Mouse (Mus musculus): ENCODE data around the gene Epha4.

The Epha4 gene

DNA sequence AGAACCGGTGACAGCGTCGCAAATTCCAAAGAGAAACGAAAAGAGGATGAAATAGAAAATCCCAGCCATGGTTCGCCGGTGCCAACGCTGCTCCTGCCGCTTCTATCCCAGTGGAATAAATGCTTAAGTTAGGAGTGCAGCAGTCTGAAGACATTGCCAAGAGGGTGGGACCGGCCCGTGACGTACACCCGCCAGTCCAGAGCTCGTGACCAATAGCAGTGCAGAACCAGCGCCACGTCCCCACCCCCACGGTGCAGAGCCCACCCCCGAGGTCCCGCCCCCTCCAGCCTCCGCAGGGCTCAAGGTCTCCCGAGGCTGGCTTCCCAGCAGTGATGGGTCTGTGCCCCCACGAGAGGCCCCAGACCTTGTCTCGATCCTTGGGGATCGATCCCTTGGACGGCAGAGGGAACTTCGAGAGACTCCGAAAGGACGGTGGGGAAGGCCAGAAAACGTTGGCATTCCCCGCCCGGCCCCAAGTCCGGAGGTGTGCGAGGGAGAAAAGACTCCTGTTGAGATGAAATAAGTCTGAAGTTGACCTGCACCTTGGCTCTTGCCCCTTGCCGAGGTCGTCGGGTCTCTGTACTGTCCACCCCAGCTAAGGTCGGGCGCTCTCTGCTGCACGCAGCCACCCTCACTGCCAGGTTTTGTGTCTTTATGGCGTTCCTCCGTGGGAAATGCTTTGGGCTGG lies at the start of gene Epha4:
Gene Epha4, minus strand, starts transcription at position 126 of the 688 bp plus-strand sequence.
- DNase-seq: peak; percentile 94

DNA sequence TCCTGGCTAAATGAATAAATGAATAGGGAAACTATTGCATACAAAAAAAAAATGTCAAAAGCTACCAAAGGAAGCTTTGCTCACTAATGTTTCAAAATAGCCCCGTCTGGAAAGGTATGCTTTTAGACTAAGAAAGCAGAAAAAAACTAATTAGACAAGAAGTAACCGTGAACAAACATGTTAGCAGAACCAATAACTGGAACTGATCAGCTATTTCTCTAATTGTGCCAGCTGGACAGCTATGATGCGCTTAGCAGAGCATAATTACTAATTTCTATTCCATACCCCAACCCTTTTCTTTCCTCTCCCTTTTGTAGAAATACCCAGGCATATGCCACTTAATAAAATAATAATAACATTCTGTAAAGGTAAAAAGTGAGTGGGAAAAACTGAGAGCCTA lies 41.3 kb upstream of the Epha4 start:
- DNase-seq: no peak

DNA sequence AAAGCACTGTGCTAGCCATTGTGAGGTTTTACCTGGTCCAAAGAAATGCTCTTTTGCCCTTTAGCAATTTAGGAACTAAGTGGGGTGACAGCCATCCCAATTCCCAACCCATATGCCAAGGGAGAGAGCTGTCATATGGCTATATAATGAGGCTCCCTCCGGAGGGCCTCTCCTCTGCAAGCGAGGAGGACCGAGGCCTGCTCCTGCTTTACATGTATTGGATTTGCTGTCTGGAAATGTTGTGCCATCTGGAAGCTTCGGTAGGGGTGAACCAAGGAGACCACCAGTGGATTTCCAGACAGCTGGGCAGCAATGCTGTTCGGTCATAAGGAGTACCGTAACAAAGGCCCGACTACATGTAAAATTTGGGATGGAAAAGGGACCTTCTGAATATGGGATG lies 37.0 kb upstream of the Epha4 start:
- DNase-seq: no peak

DNA sequence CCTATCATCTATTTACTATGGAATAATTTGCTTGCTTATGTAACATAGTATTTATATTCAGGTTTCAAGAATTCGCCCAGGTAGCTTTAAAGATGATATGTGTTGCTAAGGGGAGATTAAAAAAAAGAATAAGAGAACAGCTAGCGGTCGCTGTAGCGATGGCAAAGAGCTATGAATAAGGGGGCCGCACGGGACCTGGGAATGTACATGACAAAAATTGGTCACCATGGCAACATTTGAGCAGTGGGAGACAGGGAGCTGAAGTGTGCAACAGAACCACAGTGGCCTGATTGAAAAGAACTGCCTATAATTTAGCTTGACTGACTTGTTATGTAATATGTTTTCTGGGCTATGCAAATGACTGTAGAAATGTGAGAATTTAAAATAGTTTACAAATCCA lies 30.8 kb upstream of the Epha4 start:
- peak; percentile 85 for DNase-seq

DNA sequence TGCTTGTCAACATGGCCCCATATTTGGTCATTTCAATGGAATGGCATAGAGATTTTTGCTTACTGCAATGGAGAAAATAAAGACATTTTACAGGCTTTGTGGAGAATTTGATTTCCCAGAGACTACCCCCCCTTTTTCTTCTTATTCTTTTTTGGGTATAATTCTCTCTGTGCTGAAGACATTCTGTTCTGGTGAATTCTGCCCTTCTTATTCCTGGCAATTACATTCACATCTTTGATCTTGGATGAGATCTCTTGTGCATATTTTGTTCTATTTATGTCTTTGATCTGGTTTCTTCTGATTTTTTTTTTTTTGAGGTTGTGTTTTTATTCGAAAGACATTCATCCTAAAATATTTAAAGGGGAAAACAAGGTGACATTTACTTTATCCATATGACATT lies 30.1 kb upstream of the Epha4 start:
- no peak for DNase-seq

DNA sequence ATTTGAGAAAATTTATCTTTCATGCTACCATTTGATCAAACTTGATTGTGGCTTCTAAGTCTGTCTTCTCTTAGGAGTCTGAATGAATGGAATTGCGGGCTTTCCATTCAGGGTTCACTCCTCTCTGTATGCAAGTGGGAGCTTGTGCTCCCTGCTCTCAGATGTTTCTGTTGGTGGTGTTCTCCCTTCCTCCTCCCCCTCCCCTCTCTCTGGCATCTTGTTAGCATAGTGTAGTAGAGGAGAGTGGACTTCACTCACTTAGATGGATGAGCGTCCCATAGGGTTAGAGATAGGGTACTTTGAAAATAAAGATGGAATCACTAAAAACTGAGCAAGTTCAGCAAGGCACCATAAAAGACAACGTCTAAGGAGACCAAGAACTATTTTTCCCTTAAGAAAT lies 29.4 kb upstream of the Epha4 start:
- no peak for DNase-seq

DNA sequence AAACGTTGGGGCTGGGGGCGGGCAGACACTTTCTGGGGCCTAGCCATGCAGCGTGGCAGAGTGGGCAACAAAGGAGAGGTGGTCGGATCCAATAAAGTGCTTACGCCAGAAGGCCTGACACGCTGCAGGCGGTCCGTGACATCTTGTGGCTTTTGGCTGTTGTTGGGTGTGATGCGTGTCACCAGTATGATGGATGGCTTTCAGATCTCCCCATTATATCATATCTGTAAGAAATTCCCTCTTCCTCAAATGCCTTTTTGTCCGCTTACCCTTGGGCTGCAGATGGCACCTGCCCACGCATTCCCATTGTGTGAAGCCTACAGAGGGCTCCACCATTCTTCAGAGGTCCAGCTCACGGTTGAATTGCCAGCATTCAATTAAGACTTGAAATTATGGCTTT lies 25.1 kb upstream of the Epha4 start:
- no peak for DNase-seq

DNA sequence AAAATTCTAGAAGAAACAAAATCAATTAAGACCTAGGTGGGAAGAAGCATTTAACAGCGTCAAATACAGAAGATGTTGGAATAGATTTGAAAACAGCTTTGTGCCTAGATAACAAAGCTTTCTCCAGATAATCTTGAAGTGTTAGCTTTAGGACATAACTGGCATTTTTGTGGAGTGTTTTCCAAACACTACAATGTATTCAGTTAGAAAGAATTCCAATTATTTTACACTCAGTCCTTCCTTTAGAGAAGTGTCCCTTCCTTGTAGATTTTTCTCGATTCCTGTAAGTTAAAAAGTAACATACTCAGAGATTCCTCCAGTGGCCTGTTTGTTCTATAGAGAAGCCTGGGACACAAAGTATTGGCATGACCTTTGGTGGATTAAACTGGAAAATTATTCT lies 23.7 kb upstream of the Epha4 start:
- no peak for DNase-seq

DNA sequence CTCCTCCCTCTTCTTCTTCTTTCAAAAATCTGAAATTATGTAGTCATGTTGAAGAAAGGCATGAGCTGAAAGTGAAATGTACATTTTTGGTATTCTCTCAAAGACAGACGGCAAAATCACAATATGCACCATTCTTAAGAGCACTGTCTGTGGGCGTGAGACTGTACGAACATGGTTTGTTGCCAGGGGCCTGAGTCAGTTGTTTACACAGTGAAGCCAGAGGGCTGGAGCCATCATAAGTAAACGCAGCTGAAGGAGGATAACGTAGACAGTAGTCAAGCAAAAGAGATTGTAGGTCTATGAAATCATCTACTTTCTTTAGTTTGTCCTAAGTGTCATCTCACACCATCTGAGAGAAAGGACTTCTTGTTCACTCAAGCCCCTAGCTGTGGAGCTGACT lies 21.0 kb upstream of the Epha4 start:
- DNase-seq: no peak

DNA sequence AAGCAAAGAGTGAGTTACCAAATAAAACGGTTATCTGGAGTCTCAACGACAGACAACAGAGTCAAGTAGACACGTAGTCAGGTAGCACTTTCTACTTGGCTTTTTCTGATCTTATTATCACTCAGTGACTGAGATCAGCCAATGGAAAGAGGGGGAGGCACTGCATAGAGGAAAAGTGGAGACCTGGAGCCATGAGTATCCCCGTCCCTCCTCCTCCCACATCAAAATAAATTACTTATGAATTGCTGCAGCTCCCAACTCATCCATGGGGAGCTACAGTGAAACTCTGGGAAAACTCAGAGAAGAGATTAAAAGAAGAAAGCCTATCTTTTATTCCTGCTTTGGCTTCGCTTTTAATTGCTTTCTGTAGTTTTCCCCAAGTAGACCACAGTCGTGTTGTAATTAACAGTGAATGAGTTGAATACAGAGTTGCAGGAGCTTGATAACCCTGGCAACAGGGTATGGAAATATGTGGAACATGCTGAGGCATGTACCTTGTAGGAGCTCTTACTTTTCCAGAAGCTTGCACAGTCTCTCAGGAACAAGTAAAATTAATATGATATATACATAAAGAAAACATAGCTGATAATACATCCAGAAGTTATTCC lies 17.8 kb upstream of the Epha4 start:
- no peak for DNase-seq

DNA sequence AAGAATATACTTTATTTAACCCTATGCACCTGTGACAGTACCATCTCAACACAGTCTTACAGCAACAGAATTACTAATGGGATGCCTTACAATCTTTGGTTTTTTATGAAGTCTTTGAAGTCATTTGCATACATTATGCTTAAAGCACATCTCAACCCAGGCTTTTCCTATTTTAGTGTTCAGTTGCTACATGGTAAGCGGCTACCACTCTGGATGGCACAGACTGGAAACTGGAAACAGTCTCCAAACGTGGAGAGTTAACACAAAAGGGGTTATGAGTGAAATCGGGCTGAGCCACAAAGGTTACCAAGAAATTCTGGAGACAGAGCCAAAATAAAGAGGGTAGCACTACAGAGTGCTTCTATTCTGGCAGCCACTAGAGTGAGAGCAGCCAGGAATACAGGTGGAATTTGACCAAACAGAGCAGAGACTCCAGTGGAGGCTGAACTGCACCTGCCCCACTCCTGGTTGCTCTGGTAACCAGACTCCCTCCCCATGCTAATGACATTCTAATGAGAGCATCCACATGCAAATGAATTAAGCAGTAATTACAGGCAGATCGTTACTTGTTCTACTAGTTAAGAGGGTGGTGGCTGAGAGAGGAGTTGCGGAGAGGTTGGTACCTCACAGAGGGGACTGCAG lies 17.2 kb upstream of the Epha4 start:
- no peak for DNase-seq

DNA sequence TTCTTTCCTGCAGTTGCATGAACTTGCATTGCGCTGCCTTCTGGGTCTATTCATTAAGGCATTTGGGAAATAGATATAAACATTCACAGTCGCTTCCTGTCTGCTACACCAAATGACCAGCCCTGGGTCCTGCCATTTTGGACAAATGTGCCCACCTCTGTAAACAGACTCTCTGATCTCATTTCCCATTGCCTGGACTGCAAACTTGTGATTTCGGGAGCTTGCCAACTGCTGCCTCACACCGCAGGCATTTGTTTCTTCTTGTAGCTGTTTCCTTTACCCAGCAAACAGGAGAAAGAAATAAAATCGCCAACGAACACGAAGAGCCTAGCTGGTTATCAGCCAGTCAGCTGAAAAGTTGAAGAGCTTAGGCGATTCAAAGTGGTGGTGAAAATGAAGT lies 10.2 kb upstream of the Epha4 start:
- DNase-seq: no peak

DNA sequence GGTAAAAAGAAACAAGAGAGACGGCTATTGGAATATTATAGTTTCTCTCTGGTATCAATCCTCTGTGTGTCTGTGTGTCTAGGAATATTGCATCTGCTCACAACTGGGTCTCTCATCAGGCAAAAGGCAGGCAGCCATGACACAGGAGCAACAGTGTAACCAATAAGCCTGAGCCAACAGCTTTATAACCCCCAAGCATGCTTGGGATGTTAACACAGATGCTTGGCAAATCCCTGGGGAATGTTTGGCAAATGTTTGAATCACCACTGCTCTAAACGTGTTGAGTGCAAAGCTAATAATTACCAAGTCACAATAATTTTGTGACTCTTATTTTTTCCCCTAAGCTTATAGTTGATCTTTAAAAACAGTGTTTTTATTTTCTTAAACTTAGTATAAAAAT lies 8.5 kb upstream of the Epha4 start:
- no peak for DNase-seq

DNA sequence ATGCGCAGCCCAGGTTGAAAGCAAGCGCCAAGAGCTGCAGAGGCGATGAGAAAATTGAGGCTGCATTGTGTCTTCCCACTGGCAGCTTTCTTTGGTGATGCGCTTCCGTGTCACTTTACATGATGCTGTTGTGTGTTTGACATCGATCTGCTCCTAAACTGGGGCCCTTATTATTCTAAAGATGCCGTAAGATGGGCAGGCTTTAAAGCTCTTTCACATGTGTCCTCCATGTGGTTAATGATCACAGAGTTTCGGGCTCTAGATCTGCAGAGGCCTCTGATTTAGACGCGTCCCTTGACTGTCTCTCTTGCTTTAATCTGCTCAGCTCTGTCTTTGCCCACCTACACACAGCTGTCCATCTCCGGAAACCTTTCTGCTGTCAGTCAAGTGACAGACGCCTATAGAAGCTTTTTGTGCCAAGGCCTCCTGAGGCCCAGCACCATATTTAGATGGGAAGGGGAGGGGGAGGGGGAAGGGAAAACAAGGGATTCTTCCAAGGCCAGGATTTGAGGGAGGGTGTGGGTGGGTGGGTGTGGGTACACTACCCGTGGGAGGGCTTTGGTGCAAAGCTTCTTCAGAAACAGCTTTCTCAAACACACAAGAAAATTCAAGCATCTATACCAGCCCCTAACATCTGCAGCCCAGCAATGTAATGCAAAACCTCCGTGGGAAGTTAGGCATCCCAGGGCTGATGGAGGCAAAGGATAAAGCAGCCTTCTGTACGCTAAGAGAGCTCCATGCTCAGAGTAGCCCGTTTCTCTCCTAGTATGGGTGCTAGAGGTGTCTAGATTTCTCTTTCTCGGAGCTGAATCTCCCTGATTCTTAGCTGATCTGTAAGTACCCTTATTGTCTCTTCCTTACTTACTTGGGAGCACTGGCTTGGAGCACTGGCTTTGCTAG lies 7.0 kb upstream of the Epha4 start:
- peak; percentile 69 for DNase-seq

DNA sequence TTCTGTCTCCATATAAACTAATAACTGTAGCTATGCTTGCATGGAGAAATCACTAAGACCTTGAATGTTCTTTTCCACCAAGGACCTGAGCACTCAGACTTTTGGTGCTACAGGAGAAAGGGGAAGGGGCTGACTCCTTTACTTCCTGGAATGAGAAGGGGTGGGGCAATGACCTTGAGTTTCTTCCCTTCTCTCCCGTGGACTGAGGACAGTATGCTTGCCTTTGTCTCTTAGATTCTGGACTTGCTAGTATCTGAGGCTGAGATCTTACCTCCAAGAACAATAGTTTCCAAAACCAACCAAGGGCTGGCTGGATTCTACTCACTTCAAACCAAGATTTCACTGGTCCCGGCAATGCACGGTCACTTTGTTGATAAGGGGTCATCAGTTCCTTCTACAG lies 3.8 kb upstream of the Epha4 start:
- DNase-seq: no peak

DNA sequence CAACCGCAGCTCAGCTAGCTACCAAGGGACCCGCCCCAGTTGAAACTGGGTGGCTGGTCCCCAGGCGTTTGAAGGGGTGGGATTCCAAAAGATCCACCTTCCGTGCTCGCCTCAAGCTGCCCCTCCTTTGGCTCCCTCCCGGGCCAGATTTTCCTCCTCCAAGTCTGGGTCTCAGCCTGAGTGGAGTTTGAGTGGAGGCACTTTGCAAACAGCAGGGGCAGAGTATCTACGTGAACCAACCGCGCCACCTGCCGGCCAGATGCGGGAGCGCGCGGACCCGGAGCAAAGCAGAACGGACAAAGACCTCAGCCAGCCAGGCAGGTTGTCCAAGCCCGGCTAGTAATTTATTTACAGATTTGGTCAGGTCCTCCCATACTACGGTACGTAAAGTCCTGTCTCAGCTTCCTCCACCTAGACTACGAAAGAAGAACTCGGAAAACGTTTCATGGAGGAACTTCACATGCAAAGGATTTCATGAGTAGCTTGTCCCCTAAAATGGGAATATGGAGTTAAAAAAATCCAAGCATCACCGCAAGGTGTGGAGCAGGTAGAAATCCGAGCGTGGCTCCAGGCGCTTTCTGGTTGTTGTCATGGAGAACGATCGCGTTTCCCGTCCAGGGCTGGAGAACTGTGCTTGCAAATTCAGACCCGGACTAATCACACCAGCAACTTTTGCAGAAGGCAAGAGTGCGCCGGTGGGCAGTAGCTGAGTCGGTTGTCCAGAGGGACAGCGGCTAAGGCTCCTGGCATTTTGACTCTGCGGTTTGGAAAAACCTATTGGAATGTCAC lies 1.5 kb upstream of the Epha4 start:
- DNase-seq: peak; percentile 91

DNA sequence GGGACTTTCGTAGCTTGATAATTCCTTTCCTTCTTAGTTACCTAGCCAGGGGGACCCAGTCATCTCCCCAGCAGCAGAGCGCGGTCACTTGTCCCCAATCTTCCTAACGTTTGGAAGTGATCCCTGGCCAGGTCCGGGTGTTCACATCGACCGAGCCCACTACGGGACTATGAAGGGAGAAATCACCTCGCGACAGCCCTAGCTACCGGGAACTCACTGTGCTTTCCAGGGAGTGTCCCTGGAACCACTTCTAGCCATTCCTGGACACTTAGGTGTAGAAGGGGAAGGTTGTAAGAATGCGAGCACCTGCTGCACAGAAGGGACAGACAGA lies 728 bp upstream of the Epha4 start:
- DNase-seq: no peak

DNA sequence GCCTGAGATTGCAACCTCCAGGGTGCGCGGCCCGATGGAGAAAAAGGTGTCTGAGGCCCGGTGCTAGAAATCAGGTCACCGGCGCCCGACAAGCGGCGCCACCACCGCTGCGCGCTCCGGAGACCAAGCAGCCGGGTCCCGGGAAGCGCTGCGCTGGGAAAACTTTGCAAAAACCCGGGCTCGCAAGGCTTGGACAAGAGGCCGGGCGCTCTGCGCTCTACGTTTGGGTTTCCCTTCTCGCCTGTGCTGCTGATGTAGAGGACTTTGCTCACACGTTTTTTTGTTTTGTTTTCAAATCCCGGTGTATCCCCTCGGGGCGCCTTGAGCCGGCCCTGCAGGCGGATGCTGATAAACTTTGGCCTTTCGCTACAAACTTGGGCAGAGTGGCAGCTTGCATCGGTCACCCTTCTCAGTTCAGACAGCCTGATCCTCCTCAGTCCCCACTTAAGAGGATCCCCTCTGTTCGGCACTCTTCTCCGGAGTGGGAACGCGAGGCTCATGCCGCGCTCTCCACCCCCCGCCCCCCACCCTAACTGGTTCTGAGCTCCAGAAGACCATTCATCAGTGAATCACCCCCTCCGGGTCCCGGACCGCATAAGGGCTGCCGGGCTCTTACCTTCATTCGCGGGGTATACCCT lies 444 bp downstream of the Epha4 start:
- DNase-seq: no peak

DNA sequence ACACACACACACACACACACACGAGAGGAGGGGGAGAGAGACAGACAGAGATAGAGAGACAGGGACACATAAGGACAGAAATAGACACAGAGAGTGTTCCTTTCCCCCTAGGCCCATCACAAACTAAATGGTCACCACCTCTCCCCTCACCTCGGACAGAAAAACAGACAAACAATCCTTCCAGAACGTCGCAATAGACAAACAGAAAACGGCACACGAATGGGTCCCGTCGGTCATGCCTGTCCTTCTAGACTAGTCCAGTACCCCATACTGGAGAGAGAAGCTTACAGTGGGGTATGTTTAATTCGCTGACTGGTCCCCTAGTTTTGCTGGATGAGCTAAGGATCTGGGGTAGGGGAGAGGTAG lies 946 bp downstream of the Epha4 start:
- DNase-seq: no peak

DNA sequence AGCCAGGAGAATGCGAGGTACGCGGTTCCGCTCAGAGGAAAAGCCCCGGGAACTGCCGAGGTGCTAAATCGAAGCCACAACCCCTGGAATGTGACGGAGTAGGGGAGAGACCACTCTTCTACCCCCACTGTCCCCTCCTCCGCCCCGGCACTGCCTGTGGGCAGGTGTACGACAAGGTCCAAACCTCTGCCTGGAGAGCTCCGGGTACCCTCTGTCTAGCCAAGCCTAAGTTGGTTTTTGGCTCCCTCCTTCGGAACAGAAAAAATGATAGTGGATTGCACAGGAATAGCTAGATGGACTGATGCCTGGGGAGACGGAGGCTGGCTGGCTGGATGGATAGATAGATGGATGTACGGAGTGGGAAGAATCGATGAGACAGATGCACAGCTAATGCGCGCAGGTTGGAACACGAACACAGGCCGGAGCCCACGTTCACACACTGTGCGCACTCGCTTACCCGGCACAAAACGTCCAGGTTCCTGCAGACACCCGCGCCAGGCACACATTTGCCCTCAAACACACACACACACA lies 1.4 kb downstream of the Epha4 start:
- DNase-seq: peak; percentile 74

DNA sequence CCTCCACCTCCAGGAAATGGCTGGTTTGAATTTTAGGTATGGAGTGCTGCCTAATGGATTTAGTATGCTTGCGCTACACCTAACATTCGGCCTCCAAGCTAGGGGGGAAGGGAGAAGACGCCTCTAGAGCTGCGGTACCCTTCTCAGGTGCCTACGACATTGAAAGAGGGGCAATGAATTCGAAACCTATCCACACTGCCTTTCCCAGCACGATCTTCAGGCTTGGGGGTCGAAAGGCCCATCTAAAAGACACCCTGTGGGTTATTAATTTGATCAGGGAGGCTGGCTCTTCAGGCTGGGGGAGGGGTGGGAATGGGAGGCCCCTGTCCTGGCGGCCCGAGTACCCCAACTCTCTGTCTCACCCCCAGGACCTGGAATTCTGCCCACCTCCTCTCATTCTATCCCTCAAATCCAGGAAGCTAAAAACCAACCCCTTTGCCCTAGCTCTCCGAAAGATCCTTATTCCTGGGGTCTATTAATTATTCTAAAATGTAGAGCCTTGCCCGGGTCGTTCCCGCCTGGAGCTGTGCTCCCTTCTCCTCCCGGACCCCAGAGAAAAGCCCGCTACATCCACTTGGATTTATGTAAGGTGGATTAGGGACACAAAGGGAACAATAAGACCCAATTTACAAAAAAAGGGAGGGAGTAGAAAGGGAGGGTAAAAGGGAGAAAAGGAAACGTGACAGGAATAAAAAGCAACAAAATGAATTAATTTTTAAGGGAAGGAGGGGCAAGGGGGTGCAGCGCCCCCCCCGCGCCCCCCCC lies 2.3 kb downstream of the Epha4 start:
- DNase-seq: no peak

DNA sequence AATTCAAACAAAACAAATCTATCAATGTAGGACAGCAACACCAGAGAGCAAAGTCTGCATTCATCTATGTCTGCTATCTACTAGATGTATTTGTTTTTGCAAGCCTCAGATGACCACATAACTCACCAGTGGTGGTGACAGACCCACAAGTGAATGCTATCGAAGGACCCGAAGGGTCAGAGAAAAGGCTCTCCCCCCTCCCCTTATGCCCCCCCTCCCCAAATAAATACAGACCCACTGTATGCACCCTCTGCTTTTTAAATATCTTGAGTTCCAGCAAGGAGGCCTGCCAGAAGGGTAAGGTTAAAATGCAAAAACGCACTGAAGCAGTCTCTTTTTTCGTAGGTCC lies 2.9 kb downstream of the Epha4 start:
- DNase-seq: no peak

Measured in layer of hippocampus, adult 9-11 months (tissue).